Mouse (Mus musculus) CD4-positive, CD25-positive, alpha-beta regulatory T cell, adult 4 months (primary cell): ENCODE results near the gene Hspd1. TPM values are rescaled to one million over a fixed set of nuclear protein-coding genes. Genes with fewer than 3 reads are reported as not detected.
"Not testable (repeated sequence)": the region's sequence is repeated elsewhere in the genome, so short reads cannot be mapped to it uniquely, and the experiment has no call there.

Experiments used
- ATAC-seq: one replicate; pipeline ENCODE4 v1.8.0; 2017
- polyA plus RNA-seq, 2 experiments: library from polyadenylated mRNA; unstranded; fragments of 100-300 nt; shearing (Covaris generic); gene quantifications; one replicate each; pipeline ENCODE4 v1.2.1; 2017

The Hspd1 gene
- polyA plus RNA-seq, 2 experiments from 2014 or later = 145 to 175 TPM

DNA sequence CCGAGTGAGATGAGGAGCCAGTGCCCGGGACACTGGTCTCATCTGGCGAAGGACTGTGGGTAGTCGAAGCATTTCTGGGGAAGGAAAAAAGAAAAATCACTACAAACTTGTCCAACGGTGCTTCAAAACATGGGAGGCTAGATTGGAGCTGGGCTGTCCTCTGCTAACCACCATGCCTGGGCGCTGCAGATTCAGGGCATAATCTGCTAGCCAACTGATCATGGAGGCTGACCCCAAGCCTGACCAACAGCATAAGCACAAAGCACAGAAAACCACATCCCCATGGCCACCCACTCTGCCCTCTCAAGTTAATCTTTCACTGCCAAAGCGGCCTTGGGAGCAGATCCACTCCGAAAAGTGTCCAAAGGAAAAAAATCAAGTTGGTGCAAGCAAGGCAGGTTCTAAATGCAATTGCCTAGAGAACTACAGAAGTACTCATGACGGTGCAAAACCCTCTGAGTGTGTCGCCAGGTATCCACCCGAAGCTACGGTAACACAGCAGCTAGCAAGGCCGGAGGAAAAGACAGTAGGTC is 1.1 kb downstream of the Hspd1 start:
- ATAC-seq = peak; percentile 11

DNA sequence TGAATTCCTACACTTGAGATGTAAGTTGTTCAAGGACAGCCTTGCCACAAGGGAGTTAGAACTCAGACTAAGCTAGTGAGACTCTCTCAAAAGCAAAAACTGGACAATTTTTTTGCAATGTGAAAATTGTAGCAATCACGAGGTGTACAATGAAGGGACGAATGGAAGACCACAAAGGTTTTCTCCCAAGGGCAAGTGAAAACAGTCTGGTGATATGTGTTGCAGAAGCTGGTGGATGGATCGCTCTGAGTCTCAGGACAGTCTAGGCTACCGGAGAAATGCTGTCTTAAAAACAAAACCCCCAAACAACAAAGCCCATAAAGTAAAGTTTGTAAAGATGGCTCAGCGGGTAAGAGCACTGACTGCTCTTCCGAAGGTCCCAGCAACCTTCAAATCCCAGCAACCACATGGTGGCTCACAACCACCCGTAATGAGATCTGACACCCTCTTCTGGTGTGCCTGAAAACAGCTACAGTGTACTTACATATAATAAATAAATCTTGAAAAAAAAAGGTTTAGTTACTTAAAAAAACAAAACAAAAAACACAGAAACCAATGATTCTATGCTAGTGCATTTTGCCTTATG is 2.2 kb downstream of the Hspd1 start:
- no peak for ATAC-seq

DNA sequence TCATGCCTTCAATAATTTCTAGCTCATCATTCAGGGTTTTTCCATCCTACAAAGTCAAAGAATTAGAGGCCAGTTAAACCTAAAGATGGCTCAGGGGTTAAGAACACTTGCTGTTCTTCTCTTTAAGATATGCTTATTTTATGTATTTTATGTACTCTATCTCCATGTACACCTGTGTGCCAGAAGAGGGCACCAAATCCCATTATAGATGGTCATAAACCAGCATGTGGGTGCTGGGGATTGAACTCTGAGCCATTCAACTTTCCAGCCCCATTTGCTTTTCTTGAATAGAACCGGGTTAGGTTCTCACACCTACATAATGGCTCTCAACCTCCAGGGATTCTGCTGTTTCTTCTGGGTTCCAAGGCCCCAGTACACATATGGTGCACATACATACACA is 5.9 kb downstream of the Hspd1 start:
- ATAC-seq = peak; percentile 33

DNA sequence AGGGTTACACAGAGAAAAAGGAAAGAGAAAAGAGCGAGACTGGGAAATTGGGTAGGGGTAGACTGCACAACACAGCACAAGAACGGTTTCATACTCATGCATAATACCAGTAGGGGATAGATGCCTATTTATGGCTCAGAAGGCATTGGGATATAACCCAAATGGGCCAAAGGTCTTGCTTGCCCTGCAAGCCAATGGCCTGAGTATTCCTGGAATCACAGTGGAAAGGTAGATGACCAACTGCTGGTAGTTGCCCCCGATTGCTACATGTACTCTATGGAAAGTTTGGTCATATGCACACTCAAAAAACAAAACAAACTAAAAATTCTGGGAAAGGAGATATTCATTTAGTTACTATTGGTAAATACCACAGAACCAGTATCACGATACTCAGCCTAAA is 8.4 kb downstream of the Hspd1 start:
- ATAC-seq = no peak

DNA sequence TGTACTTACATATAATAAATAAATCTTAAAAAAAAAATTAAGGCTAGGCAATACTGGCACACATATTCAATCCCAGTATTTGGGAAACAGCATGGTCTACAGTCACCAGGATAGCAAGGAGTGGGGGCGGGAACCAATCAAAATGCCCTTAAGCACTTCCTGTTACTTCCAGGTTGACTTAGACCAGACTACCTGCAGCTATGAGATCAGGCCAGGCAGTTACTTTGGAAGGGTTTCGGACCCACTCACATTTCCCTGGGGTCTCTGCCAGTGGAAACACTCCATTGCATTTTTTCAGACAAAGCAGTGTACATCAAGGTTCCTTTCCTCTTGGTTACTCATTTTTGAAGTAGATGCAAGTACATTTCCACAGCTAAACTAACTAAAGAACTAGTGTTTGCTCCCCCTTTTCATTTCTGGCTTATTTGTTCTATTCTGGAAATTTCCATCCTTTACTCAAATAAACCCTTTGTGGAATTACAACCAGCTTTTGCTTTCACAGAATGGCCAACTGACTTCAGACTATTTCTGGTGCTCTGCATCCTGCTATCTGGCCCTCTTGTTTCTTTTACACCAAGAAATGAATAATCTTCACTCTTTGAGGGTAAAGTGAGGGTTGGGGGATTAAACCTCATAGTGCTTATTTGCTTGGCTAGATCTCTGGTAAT is 11.1 kb downstream of the Hspd1 start:
- no peak for ATAC-seq

DNA sequence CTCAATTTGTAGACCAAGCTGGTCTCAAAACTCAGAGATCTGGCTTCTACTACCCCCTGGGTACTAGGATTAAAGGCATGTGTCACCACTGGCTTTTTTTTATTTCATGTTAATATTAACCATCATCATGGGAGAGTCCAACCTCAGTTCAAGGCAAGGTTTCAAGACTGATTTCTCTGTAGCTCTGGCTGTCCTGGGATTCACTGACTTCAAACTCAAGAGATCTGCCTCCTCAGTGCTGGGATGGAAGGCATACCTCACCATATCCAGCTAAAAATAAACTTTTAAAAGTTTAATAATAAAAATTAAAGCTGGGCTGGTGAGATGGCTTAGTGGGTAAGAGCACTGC is 11.7 kb downstream of the Hspd1 start:
- ATAC-seq = no peak

DNA sequence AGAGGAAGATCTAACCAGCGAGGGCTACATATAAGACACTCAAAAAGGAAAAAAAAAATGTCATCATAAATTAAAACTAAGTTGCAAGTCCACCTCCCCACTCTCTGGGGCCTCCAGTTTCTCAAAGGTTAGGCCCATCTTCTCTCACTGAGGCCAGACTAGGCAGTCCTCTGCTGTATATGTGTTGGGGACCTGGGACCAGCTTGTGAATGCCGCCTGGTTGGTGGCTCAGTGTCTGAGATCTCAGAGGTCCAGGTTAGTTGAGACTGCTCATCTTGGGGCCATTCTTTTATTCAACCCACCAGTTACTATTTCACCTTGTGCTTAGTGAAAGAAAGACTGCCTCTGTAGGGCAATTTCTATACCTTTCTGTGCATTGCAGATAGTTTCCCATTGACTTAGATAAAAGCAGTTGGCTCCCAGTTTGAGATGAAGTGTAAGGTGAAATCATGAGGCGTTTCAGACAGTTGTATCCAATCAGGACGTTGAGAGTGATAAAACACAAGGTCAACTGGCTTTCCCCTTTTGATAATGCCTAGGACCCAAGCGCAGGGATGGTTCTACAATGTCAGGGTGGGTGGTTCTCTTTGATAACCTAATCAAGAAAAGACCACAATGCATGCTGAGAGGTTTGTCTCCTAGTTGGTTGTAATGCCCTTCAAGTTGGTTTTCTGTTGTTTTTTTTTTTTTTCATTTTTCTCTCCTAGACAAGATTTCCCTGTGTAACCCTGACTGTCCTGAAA is 12.2 kb downstream of the Hspd1 start:
- ATAC-seq = no peak

DNA sequence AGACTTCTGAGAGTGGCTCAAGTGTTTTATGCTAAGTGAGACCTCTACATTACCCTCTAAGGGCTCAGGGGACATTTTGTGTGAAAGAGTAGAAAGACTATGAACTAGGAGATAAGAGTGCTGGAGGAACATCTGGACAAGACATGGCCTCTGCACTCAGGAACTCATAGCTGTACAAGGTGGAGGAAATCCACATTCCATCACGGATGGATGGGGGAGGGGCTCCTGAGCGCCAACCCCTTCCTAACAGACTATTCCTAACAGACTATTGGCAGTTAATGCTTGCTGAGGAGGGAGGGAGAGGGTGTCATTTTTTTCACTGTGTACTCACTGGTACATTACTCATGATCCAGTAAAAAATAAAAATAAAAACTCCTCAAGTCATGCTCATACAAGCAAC is 13.3 kb downstream of the Hspd1 start:
- no peak for ATAC-seq

DNA sequence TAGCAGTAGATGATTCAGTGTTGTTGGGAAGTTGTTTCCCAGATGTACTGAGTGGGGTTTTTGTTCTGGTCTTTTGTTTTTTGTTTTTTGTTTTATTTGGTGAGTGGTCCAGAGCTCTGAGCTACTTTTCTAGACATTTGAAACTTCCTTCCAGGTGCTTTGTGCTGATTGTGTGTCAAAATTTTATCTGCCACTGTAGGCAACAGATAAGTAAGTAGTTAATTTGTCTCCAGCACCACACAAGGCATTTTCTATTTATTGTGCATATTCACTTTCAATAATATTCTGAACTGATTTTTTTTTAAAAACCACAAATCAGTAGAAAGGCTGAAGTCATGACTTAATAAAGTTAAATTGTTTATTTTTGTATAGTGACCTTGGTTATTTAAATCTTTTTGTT is 15.7 kb downstream of the Hspd1 start:
- not testable (repeated sequence) for ATAC-seq

DNA sequence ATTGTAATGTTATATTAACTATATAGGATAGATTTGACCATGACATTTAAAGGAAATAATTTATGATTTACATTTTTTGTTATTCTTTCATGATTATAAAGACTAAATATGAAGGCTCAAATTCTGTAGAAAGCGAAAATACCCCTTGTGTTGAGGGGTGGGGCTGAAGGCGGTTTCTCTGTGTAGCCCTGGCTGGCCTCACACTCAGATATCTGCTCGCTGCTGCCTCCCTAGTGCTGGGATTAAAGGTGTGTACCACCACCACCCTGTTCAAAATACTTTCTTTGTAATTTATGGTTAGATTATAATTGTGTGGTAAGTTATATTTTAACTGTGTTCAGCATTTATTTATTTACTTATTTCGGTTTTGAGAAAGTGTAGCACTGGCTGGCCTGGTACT is 26.3 kb downstream of the Hspd1 start:
- ATAC-seq = no peak

DNA sequence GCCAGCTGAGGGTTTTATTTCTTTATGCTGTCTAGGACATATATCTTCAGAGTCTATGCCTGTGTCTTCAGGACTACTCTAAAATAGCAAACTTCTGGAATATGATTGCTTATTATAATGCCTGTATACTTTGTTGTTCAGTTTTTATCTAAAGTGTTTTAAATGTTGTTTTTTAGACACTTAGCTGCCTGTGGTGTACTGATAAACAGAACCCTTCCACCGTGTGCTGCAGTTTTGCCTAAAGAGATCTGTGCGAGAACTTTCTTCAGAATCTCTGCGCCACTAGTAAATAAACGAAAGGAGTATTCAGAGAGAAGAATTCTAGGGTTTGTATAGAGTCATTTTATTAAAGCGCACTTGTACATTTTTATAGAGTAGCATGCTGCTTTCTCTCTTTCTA is 26.9 kb downstream of the Hspd1 start:
- ATAC-seq = no peak

DNA sequence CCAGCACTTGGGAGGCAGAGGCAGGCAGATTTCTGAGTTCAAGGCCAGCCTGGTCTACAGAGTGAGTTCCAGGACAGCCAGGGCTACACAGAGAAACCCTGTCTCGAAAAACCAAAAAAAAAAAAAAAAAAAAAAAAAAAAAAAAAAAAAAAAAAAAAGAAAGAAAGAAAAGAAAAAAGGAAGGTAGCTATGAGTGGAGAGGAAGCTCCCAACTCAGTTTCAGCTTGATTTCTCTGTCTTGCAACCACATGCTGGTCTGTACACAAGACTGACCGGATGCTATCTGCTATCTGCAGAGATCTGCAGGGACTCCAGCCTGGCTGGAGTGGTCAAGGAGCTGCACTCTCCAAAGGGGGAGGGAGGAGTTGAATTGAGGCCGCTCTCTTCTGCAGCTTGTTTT is 29.7 kb downstream of the Hspd1 start:
- not testable (repeated sequence) for ATAC-seq

DNA sequence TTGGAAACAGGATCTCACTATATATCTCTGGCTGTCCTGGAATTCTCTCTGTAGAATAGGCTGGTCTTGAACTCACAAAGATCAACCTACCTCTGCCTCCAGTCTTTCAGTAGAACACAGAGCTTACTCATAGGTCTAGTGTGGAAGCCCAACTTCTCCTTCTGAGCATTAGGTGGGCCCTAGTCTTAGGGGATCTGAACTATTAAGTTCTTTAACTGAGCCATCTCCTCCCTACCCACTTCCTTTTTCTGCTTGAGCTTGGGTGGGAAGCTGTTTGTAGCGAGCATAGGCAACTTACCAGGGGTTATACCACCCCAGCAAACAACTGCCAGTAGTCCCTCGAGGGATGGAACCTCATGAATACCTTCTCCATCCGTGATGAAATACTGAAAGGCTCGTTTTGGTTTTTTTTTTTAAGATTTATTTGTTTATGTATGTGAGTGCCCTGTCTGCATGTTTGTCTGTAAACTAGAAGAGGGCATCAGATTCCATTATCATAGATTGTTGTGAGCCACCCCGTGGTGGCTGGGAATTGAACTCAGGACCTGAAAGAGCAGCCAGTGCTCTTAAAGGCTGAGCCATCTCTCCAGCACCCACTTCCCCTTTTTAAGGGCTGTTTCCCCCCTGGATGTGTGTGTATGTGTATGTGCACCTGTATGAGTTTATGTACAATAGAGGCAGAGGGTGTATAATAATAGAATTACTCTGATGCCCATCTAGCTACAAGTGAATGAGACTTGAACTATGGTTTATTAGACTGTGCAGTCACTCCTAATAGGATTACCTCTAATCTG is 32.5 kb downstream of the Hspd1 start:
- ATAC-seq = no peak

DNA sequence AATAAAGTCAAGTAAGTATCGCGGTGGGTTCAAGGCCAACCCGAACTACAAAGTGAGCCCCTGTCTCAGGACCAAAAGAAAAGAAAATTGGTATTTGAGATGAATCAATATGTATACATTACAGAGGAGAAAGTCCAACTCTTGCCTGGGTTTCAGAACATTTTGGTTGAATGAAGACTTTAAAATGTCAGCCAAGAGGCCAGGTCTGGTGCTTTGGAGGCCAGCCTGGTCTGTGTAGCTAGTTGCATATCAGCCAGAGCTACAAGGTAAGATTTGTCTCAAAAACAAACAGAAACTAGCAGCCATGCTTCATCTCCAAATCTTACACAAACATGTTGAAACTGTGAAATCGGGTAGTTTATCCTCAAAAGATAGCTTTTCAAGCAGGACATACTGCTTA is 34.4 kb downstream of the Hspd1 start:
- no peak for ATAC-seq

DNA sequence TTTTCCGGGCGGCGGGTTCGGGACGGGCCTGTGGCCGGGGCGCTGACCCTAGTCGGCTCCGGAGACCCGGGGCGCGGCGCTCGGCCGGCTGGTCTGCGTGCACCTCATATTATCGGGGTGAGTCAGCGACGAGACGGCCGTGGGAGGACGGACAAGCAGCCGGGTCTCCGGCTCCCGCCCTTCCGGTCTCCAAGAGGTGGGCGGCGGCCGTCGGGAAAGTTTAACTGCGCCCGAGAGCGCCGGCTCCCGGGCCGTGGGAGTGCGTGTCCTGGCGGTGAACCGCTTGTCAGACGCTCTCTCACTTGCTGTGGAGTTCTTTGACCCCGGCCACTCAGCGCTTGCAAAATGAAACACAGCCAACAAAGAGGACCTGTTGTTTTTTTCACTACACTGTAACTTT is 35.0 kb downstream of the Hspd1 start:
- ATAC-seq = peak; percentile 6

DNA sequence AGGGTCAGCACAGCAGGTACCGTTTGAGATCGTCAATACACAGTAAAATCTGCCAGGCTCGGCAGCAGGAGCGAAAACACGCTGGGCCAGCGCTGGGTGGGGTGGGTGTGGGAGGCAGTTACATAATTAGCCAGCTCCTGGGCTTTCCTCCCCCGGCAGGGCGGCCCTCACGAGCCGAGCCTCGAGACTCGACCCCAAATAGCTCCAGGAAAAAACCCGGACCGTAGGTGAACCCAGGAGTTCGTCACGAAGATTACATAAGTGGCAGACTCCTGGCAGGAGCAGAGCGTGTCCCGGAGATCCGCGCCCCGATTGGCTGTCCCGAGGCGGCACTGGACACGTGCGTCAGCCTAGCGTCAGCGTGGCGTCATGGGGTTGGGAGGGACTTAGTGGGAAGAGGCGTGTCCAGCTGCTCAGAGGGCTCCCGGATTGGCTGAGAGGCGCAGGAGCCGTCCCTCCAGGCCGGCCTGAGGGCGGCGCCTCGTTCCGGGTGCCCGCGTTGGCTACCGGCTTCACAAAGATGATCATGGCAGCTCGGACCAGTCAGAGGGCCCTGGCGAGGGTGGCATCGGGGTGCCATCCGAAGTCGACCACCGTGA is 35.6 kb downstream of the Hspd1 start, which contains the start of gene Coq10b:
Gene Coq10b (plus strand): TSS at position 416 of the 599 bp plus-strand sequence.
- peak; percentile 94 for ATAC-seq

DNA sequence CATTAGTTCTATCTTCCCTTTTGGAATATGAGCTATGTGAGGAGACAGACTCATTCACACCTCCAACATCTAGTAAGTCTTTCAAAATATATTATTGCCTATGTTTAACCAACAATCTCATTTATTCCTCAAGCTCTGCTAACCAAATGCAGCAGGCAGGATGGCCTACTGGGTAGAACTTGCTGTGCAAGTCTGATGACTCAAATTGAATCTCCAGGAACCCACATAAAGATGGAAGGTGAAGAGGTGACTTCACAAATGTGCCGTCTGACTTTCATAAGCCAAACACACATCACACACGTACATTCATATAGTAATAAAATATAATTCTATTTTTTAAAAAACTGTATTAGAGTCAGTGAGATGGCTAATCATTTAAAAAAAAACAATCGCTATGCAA is 36.4 kb downstream of the Hspd1 start:
- ATAC-seq = no peak

DNA sequence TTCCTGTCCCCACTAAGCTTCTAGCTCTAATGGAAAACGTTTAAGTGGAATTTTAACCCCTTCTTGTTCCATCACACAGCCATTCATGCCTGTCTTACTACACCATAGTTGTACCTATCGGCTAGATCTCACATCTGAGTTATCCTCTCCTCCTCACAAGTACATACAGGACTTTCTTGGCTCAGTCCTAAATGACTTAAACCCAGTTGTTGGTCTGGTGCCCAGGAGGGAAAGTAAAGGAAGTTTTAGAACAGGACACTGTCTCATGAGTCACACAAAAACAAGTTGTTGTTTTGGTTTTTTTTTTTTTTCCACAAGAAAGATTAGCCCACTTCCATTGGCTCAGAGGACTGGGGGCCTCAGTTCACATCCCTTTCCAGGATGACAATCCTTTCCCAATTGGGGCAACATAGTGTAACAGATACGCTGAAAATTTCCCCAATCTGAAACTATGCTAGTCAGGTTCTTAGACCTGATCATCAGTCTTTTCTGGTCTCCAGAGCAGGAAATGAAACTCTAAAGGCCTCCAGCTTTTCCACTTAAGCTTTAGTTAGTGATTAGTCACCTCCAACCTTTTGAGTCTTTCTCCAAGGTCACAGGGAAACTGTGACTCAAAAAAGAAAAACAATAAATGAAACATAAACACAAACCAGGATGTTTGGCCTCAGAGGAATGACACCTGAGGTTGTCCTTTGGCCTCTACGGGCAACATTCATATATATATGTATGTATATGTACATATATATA is 39.0 kb downstream of the Hspd1 start:
- no peak for ATAC-seq

DNA sequence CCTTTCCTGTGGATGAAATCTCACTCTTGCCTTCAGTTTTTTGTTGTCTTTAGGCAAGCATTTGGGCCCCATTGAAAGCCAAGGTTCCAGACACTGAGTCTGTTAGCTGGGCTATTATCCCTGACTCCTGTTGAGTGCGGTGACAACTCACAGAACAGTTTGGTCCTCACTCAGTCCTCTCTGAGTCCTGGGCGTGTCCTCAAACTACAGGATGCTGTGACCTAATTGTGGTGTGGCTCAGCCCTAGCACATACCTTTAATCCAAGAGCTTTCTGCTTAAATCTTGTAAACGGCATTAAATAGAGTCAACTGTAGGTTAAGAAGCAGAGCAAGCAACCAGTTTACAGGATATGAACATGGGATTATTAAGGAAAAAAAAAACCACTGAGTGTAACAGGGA is 44.9 kb downstream of the Hspd1 start:
- ATAC-seq = peak; percentile 51

DNA sequence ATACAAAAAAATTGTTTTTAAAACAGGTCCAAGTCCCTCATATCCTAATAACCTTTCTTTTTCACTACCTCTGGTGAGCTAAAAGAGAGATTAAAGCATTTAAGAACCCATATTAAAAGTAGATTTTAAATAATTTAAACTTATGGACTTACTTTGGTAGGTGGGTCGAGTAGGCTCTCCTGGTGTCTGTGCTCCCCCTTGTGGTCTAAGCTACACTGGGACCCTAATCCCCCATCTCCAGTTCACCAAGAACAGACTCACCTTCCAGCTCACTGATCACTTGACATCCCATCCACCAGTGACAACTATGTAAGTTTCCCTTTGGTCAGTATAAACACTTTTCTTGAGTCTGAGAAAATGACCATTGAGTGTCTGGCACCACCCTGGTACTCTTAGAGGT is 45.8 kb downstream of the Hspd1 start:
- ATAC-seq = peak; percentile 45

DNA sequence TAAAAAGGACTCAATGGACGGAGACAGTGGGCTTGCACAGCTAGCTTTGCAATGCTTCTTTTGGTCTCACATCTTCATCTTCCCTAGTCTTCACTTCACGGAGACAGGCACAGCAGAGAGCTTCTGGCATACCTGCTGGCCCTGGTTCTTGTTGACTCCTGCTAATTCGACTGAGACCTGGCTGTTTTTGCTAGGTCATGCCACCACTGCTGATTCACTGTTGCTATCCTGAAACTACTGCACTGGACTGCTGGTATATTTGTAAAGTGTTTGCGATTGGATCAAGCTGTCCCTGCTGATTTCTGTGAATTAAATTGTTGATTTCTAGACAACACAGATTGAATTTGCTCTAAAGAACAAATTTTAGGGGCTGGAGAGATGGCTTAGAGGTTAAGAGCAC is 46.4 kb downstream of the Hspd1 start:
- no peak for ATAC-seq

DNA sequence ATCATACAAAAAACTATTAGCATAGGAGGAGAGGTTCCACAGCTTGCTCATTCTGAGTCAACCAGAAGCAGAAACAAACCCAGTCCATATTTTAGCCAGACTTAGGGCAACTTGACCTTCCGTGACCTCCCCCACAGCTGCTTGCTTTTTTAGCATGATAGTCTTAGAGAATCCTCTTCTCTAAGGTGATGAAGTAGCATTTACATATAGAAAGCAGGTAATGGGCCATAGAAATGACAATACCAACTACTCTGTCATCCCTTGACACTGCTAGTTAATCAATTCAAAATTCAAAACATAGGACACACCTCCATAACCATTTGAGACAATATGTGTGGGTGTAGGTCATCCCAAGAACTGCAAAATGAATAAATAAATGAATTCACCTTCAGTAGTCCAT is 48.1 kb downstream of the Hspd1 start:
- no peak for ATAC-seq
